Mouse (Mus musculus) ES-E14 (cell line): ENCODE measurements around the gene Pgpep1l. TPM values are rescaled to one million over a fixed set of nuclear protein-coding genes. Genes with fewer than 3 reads are reported as not detected.

ENCODE experiments used
- DNase-seq: peaks from one replicate; pipeline ENCODE4 v3.0.0-alpha.2; 2013; ENCODE audit warnings: low read depth, low spot score
- H3K27ac ChIP-seq: 2 replicates; pipeline ENCODE4 v1.5.1; 2012; ENCODE audit warnings: low read depth, mild to moderate bottlenecking, low read length, moderate library complexity, mixed read lengths; ENCODE audit not compliant: poor library complexity, insufficient read depth, severe bottlenecking
- H3K36me3 ChIP-seq: 2 replicates; pipeline ENCODE4 v1.6.1; 2012; ENCODE audit warnings: mild to moderate bottlenecking, low read length, moderate library complexity, mixed read lengths; ENCODE audit not compliant: control insufficient read depth, poor library complexity, insufficient read depth, severe bottlenecking
- H3K4me1 ChIP-seq, 2 experiments: fragments of 150-350 bp in 1 of 2; sonication (generic) in 1 of 2; 2 replicates each; pipeline ENCODE4 v1.6.1; 2012; ENCODE audit warnings: low read length in 2 of 2, mild to moderate bottlenecking in 1 of 2, mixed read lengths in 1 of 2; ENCODE audit not compliant: control insufficient read depth in 2 of 2, insufficient read depth in 2 of 2, poor library complexity in 1 of 2
- H3K4me3 ChIP-seq, 2 experiments: fragments of 150-350 bp in 1 of 2; sonication (generic) in 1 of 2; 2 replicates each; pipeline ENCODE4 v1.5.1; 2012; ENCODE audit warnings: low read length in 2 of 2, low read depth in 1 of 2, mild to moderate bottlenecking in 1 of 2, mixed read lengths in 1 of 2; ENCODE audit not compliant: insufficient read depth in 1 of 2, poor library complexity in 1 of 2, severe bottlenecking in 1 of 2
- H3K9ac ChIP-seq: 2 replicates; pipeline ENCODE4 v1.6.1; 2012; ENCODE audit warnings: low read depth, mild to moderate bottlenecking, low read length, mixed read lengths; ENCODE audit not compliant: poor library complexity, insufficient read depth, severe bottlenecking
- H3K9me3 ChIP-seq: fragments of 150-350 bp; sonication (generic); 2 replicates; pipeline ENCODE4 v1.6.1; 2012; ENCODE audit warnings: low read depth, mild to moderate bottlenecking, low read length; ENCODE audit not compliant: control insufficient read depth, insufficient read depth
- CHD2 ChIP-seq: IDR thresholded peaks from 2 replicates; pipeline ENCODE4 v1.6.1; 2014; ENCODE audit warnings: mild to moderate bottlenecking, low read depth, low read length, inconsistent platforms
- HCFC1 ChIP-seq: IDR thresholded peaks from 2 replicates; pipeline ENCODE4 v1.6.1; 2012; ENCODE audit warnings: low read length, inconsistent platforms, borderline replicate concordance; ENCODE audit not compliant: insufficient read depth
- MAFK ChIP-seq: IDR thresholded peaks from 2 replicates; pipeline ENCODE4 v1.6.1; 2014; ENCODE audit warnings: mild to moderate bottlenecking, low read depth, low read length, inconsistent platforms; ENCODE audit not compliant: insufficient read depth
- ZC3H11A ChIP-seq: IDR thresholded peaks from 2 replicates; pipeline ENCODE4 v1.6.1; 2012; ENCODE audit warnings: low read depth, mild to moderate bottlenecking, inconsistent platforms, low read length, borderline replicate concordance
- ZNF384 ChIP-seq: IDR thresholded peaks from 2 replicates; pipeline ENCODE4 v1.6.1; 2012; ENCODE audit warnings: low read depth, low read length, inconsistent platforms
- in situ Hi-C, 2 experiments: fragments of 600-800 bp; cut with MboI; formaldehyde crosslinking; loops; one replicate each; pipeline ENCODE4 v1.15.1; 2025; ENCODE audit warnings: low sequenced_read_pairs in 2 of 2, inconsistent platforms in 1 of 2; ENCODE audit not compliant: unreplicated experiment in 2 of 2
- total RNA-seq: library from RNA; depleted of rRNA; stranded (reverse); fragments of 300-350 nt; gene quantifications from 2 replicates; pipeline ENCODE4 v1.2.3, GENCODE M21; 2012

Gene Pgpep1l
- total RNA-seq, 1 experiment, result 0.45 TPM

DNA sequence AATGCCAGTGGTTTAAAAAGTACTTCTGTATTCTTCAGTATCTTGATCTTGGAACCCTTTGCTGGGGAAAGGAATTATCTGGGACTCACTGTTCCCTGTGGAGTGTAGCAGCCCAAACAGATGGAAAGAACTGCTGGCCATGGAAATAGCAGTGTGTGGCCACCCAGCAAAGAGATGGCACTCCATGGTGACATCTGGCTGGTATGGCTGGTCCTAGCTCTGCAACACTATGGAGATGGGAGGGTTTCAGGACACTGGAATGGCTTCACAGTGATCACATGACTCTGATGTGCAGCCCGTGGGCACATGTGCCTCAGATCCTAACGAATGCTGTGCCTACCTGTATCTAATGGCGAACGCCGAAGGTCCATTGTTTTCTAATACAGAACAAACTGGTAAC lies 31.5 kb downstream of the Pgpep1l start:
- Histone ChIP-seq H3K9me3 (no peaks in the 10 kb centered on the region), H3K27ac (no peak overlapping the region), H3K4me3 (no peak overlapping the region), H3K4me1 (peaks cover 0 to 12% of the 10 kb centered on the region in 2 experiments; a peak in 2 of 4 replicates), H3K9ac (no peak overlapping the region), H3K36me3 (no peaks in the 10 kb centered on the region)
- TF ChIP-seq MAFK (no peak), ZNF384 (no peak)
- in situ Hi-C loops, result no loop called here
- DNase-seq, result no peak

DNA sequence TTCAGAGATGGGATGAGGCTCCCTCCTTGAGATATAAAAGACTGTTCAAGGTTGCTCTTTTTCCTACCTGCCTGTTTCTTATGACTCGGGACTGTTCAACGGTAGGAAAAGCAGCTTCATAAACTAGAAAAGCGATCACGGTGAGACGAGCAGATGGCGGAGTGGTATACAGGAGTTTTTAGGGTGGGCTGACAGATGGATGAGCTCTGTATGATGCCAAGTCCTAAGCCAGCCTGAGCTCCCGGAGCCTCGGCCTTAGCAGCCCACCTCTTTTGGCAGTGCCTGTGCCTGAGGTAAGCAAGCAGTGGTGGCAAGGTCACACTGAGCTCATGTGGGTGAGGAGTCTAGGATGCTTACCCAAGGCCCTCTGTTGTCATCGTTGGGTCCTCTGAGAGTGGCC lies 33.2 kb downstream of the Pgpep1l start:
- Histone ChIP-seq H3K27ac (no peak overlapping the region), H3K4me3 (no peak overlapping the region), H3K9ac (no peak overlapping the region), H3K36me3 (no peaks in the 10 kb centered on the region), H3K4me1 (peaks cover 0 to 24% of the 10 kb centered on the region in 2 experiments; a peak in 2 of 4 replicates), H3K9me3 (no peaks in the 10 kb centered on the region)
- in situ Hi-C loops, result no loop called here
- TF ChIP-seq ZNF384 (no peak), ZC3H11A (no peak), CHD2 (no peak), MAFK (no peak), HCFC1 (no peak)
- DNase-seq, result no peak

DNA sequence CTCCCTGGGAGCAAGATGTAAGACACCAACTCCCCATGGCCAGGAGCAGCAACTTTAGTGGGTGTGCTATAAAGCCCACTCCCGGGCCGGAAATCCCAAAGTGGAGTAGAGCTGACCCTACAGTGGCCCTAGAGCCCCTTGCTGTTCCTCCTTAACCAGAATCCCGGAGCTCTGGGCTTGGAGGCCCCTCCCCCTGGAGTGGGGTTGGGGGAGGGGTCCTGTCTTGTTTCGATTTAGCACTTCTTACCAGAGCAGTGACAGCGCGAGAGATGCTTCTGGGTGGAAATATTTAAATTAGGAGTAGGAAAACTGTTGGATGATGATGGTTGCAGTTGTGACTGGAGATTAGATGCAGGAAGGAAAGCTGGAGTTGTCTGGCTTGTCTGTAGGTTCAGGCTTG lies 35.5 kb downstream of the Pgpep1l start:
- Histone ChIP-seq H3K4me1 (peaks cover 0 to 17% of the 10 kb centered on the region in 2 experiments; a peak in 2 of 4 replicates), H3K9ac (no peak overlapping the region), H3K36me3 (no peaks in the 10 kb centered on the region), H3K27ac (no peak overlapping the region), H3K4me3 (no peak overlapping the region), H3K9me3 (no peaks in the 10 kb centered on the region)
- TF ChIP-seq MAFK (no peak), CHD2 (no peak), ZC3H11A (no peak), ZNF384 (no peak)
- in situ Hi-C loops, result no loop called here
- DNase-seq, result no peak

DNA sequence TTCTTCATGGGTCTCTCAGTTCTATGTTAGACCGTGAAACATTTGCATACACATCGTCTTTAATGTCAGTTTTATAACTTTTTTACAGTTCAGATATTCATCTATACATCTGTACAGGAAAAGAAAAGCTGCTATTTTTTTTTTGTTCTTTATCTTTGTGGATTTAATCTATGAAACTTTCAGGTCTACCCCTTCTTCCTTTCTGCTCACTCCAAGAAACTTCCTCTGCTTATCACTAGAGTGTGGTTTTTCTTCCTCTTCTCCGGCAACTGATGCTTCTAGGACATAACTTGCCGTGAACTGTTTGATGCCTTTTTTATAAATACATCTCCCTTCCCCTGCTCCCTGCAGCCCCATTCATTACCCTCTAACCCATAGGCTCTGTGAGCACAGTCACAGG lies 36.4 kb downstream of the Pgpep1l start:
- H3K4me3 ChIP-seq, result no peak overlapping the region
- H3K4me1 ChIP-seq, result peaks cover 0 to 19% of the 10 kb centered on the region in 2 experiments; a peak in 2 of 4 replicates
- no peak for DNase-seq
- H3K9me3 ChIP-seq, result no peaks in the 10 kb centered on the region
- in situ Hi-C loops, result no loop called here
- H3K9ac ChIP-seq, result no peak overlapping the region
- H3K27ac ChIP-seq, result no peak overlapping the region
- H3K36me3 ChIP-seq, result no peaks in the 10 kb centered on the region
- TF ChIP-seq HCFC1 (no peak), MAFK (no peak), ZNF384 (no peak), ZC3H11A (no peak), CHD2 (no peak)

DNA sequence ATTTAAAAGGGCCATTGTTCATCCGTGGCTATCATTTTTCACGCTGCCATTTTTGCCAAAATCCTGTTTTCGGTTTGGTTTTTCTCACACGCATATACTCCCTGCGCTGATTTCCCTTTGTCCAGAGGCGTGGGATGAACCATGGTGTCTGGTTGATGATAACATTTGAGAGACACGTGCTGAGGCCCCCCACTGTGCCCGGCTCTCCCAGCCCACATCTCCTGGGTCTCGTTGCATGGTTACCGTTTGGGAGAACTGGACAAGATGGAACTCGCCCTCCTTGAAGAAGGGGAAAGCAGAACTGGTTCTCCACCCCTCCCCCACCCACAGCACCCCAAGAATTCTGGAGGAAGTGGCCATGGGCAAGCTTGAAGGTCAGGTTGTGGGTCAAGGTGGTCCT lies 37.0 kb downstream of the Pgpep1l start:
- no peak overlapping the region for H3K27ac ChIP-seq
- H3K9ac ChIP-seq, result no peak overlapping the region
- no peaks in the 10 kb centered on the region for H3K36me3 ChIP-seq
- H3K4me1 ChIP-seq, result peaks cover 0 to 19% of the 10 kb centered on the region in 2 experiments; a peak in 2 of 4 replicates
- no peaks in the 10 kb centered on the region for H3K9me3 ChIP-seq
- DNase-seq, result no peak
- no peak for TF ChIP-seq ZC3H11A
- in situ Hi-C loops, result no loop called here
- H3K4me3 ChIP-seq, result no peak overlapping the region
